Mouse (Mus musculus): ENCODE measurements around the gene Ctnna2.

DNA sequence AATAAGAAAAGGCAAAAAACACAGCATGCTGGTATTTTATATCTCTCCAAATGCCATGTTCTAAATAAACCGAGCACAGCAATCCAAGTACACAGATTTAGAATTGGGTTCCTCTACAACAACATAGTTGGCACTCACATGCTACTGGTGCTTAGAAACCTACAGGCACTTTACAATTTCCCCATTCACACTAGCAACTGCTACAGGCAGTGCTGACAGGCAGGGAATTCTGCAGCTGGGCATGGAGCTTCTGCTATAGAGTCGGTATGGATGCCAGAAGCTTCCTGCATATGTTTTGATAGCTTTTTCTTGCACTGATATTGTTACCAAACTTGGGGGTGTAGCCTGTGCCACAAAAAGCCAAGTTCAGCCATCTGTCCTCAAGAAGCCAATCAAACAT lies 131.8 kb downstream of the Ctnna2 start:
- TF ChIP-seq CTCF (conservative IDR thresholded peaks at IDR 0.05; ENCODE audit: low read length) (no peak), NANOG (IDR thresholded peaks at IDR 0.05; ENCODE audit: borderline replicate concordance, low read length) (no peak)

Measured in E14TG2a.4 (cell line).